Mouse (Mus musculus) cerebellum, postnatal 14 days (tissue): ENCODE measurements around the gene Cyp2c55.

ENCODE experiments used
- DNase-seq, 2 experiments: peaks; one replicate each; pipeline ENCODE4 v3.0.0; 2021; ENCODE audit warnings: mixed read lengths in 2 of 2

Gene Cyp2c55

GRCm38 (mm10) chr19:39006715-39007114 is at the start of gene Cyp2c55:
Gene Cyp2c55 (plus strand): TSS chr19:39007019.
- DNase-seq, result no peak

DNA sequence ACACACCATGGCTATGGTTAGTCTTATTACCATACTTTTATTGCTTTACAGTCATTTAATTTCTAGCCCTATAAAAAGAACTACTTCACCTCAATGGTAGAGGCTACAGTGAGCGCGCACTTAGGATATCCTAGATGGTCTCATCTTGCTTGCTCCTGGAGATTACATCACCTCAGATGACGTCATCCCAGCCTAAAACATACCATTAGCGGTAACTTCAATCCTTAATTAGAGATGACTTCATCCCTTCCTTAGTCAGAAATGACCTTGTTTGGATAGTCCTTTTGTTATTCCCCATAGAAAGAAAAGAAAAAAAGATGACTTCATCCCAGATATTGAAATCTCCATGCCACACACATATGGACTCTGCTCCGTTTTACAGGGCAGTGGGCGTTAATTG is 36.1 kb upstream of the Cyp2c55 start:
- DNase-seq, result no peak

DNA sequence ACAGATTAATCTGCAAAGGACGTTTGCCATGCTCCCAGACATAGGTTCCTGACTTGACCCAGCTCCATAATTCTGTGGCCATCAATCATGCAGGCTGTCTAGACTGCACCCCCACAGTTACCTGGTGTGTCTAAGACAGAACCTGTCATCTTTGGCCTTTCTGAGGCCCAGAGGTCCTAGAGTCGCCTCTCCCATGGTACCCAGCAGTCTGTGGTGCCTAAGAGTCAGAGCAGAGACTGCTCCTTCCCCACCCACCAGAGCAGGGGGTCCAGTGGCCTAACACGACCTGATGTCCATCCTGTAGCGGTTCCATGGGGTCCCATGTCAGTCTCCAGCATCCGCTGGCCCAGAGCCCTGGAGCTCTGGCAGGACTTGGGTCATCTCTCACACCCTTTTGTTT is 34.2 kb upstream of the Cyp2c55 start:
- DNase-seq, result no peak

- no peak for DNase-seq
Observed at GRCm38 (mm10) chr19:38973666-38974065, 33.2 kb upstream of the Cyp2c55 start.

- DNase-seq, result no peak
Observed at GRCm38 (mm10) chr19:38976269-38976668, 30.6 kb upstream of the Cyp2c55 start.

- DNase-seq, result peak; percentile 82 to 87
Observed at GRCm38 (mm10) chr19:38981966-38982365, 24.9 kb upstream of the Cyp2c55 start.

DNA sequence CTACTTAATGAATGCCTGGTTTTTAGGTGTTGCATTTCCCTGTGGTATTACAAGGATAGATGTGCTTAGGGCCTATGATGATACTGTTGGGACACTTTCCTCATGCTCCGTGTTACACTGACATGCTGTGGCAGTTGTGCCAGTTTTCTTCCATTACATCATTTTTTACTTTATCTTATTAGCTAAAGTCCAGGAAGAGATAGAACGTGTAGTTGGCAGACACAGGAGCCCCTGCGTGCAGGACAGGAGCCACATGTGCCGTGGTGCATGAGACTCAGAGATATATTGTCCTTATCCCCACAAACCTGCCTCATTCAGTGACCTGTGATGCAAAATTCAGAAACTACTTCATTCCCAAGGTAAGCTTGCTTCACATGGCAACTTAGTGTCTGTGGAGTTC is 8.6 kb upstream of the Cyp2c55 start:
- DNase-seq, result no peak

- no peak for DNase-seq
Observed at GRCm38 (mm10) chr19:38998676-38999075, 8.1 kb upstream of the Cyp2c55 start.

GRCm38 (mm10) chr19:39005132-39005531 is 1.7 kb upstream of the Cyp2c55 start:
- no peak for DNase-seq

DNA sequence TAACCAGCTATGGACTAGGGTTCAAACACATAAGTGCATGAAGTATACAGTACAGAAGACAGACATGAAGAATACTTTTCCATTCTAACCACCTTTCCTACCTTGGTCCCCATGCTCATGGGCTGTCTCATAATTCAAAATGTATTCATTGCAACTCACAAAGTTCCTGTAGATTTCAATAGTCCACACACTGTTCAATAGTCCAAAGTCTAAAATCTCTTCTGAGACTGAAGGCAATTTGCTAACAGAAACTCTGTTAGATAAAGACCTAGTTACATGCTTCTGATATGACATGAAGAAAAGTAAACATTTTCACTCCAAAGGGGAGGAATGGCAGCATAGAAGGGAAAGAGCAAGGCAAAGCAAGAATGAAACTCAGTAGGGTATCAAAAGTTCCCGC is 51.1 kb downstream of the Cyp2c55 start:
- no peak for DNase-seq

DNA sequence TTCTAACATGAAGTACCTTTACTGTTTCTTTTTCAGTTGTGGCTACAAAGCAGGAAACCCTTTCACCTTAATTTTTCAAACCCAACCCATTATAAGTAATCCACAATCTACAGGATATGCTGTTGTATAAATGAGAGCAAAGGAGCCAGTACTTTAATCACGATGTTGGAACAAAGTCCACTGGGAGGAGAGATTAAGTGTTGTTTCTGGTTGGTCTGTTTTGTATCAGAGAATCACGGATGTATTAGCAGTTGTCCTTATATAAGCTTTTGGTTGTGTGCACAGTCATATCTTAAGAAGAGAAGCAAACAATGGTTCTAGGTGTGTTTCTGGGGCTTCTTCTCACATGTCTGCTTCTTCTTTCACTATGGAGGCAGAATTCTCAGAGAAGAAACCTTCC is 53.9 kb downstream of the Cyp2c55 start, which contains the start of gene Cyp2c65:
Gene Cyp2c65 (plus strand): TSS at position 297 of the 400 bp plus-strand sequence.
- DNase-seq, result no peak
